Mouse (Mus musculus) right cerebral cortex, adult 2 months (tissue): Measurements from ENCODE around the gene Klhl26.
A peak's percentile ranks its signal among the peaks of the same experiment; 100 is the strongest.

Experiments used
- DNase-seq, 2 experiments: peaks; one replicate each; pipeline ENCODE4 v3.0.0; 2021 to 2022; ENCODE audit warnings: low spot score in 2 of 2

Gene Klhl26

DNA sequence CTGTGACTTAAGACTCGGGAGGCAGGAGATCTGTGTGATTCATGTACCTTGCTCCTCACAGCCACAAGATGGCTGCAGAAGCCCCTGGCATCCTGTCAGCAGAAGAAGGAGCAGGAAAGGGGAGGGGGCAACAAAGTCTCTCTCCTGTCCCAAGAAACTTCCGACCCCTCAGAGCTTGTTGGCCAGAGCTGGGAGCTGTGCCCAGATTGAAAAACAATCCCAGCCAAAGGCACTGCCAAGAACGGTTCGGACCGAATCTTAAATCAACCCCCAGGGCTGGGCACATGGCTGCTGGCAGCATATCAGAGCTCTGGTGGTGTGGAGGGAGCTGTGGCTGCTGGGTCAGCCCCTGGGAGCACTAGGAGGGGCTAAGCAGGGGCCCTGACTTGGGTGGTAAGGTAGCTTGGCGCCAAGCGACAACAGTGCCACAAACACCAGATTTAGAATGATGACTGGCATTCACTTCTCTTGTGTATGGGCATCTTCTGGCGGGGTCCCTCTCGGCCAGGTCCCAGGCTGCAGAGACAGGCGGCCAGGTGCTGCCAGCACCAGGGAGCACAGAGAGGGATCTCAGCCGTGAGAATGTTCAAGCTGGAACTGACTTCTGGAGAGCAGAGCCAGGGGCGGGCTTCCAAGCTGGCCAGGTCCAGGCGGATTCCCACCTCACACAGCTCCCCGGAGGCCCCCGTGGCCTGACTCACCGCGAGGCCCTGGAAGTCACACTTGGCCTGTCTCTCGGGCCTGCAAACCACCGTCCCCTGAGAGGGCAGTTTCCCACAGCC is 28.9 kb downstream of the Klhl26 start:
- peak in 1 of 2 experiments; percentile 40 for DNase-seq

DNA sequence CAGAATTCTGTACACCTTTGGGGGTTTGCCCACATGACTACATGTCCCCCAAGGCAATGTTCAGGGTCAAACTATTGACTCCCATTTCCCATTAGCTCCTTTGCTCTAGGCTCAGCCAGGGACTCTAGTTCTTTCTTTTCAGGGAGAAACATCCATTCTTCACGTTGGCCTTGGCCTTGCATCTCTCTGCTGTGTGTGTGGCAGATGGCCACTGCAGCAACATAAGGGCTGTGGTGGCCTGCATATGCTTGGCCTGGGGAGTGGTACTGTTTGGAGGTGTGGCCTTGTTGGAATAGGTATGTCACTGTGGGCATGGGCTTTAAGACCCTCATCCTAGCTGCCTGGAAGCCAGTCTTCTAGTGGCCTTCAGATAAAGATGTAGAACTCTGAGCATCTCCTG is 30.8 kb downstream of the Klhl26 start:
- no peak for DNase-seq

DNA sequence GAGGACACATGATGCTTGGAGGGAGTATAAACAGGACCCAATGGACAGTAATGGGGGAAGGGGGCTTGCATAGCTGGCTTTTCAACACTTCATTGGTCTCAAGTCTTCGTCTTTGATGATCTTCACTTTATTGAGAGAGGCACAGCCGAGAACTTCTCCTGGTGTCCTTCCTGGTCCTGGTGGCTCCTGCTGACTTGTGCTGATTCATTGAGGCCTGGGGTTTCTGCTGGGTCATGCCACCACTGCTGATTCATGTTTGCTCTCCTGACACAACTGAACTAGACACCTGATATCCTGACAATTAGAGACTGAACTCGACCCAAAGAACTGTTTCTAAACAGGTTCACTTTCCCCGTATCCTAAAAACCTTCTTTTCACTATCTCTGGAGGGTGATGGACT is 33.4 kb downstream of the Klhl26 start:
- no peak for DNase-seq

DNA sequence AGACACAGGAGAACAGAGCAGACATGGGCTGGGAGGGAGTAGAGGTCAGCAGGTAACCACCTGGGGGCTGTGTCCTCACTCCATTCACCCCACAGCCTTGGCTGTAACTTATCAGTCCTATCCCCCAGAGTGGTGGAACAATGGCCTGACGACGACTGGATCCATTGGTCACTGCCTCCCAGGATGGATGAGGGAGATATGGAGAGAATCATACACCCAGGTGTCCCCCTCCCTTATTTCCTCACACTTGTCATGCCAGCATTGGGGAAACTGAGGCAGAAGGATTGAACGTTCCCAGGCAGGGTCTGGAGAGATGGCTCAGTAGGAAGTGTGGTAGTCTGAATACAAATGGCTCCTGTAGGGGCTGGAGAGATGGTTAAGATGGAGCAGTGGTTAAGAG is 35.2 kb downstream of the Klhl26 start:
- DNase-seq: no peak

DNA sequence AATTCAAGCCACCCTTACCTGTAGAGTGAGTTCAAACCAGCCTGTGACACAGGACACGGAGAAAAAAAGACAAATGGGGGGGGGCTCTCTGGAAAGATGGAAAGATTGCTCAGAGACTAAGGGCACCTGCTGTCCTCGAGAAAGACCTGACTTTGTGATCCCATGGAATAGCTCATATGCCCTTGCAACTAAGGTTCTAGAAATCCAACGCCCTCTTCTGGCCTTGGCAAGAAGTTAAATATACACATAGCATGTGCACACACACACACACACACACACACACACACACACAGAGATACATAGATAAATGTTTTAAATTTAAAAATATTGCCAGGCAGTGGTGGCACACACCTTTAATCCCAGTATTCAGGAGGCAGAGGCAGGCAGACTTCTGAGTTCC is 36.5 kb downstream of the Klhl26 start:
- no peak for DNase-seq

DNA sequence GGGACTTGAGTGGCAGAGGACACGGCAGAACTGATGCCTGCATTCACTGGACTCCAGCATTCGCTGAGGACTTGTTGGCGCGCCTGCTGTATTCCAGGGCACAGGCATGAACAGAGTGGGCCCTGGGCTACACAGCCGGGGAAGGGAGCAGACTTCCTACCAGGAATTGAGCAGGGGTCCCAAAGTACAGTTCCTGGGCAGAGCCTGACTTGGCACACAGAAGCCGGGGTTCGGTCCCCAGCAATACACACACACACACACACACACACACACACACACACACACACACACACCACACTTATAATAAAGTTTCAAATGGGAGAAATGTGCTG is 37.0 kb downstream of the Klhl26 start:
- DNase-seq: no peak

DNA sequence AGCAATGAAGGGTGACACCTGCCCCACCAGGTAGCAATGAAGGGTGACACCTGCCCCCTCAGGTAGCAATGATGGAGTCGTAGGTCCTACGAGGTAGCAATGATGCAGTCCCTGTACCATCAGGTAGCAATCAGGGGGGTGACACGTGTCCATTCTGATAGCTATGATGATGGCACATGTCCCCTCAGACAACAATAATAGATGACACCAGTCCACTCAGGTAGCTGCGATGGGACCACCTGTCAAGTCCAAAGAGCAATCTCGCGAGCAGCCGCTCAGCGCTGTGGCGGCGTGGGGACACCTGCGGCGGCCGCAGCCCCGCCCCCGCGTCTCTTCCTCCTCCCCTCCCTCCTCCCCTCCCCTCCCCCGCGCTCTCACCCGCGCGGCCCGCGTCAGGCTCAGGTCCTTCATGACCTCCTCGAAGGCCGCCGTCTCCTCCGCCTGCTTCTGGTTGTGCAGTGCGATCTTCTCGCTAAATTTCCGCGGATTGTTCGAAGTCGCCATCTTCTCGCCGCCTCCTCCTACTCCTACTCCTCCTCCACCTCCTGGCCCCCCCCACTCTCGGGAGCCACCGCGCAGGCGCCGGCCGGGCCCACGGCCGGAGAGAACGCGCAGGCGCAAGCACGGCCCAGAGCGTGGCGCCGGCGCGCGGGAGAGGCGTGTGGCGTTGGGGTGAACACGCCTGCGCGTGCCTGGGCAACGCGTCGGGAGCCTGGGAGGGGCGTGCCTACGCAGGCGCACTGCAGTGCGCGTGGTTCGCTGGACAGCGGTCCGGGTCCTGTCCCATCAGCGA is 37.5 kb downstream of the Klhl26 start, which contains the start of gene Crtc1:
Gene Crtc1, minus strand, starts transcription at position 525 of the 793 bp plus-strand sequence.
- peak; percentile 94 to 95 for DNase-seq

DNA sequence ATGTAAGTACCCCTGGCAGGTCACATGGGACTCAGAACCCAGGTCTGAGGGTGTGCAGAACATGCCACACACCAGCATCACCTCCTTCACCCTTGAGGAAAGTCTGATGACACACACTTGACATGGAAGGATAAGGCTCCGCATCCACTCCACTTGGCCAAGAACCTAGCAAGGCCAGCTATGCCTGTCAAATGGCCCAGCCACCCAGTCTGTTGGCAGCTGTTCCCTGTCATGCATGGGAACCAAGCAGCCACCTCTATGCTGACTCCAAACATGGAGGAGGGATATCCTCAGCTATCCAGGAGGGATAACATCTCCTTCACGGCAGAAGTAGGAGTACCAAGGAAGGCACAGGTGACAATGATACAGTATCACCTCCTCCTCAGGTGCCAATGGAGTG is 38.3 kb downstream of the Klhl26 start:
- no peak for DNase-seq

DNA sequence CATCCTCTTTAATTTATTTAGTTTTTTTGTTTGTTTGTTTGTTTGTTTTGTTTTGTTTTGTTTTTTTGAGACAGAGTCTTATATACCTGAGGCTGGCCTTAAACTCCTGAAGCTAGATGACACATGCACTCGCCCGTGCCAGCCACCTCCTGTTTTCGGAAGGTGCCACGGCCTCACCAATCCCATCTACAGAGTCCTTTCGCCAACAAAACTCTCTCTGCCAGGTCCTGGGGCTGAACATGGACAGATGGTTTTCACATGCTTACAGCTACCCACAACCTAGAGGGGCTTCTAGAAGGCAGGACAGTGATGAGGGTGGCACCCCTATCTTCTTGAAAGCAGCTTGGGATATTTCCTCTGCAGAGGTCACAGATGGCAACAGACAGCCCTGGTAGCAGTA is 41.6 kb downstream of the Klhl26 start:
- DNase-seq: no peak

DNA sequence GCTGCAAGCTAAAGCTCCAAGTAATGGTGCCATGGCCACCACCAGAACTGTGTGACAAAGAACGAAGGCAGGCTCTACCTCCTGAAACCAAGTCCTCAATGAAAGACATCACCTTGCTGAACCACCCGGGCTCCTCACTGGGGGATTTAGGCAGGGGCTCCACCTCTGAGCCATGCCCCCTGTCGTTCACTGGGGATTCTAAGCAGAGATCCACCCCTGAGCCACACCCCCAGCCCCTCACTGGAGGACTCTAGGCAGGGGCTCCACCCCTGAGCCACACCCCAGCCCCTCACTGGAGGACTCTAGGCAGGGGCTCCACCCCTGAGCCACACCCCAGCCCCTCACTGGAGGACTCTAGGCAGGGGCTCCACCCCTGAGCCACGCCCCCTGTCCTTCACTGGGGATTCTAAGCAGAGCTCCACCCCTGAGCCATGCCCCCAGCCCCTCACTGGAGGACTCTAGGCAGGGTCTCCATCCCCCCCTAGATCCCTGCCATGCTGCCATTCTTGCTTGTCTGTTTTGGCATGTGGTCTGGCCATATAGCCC is 43.7 kb downstream of the Klhl26 start:
- no peak for DNase-seq

DNA sequence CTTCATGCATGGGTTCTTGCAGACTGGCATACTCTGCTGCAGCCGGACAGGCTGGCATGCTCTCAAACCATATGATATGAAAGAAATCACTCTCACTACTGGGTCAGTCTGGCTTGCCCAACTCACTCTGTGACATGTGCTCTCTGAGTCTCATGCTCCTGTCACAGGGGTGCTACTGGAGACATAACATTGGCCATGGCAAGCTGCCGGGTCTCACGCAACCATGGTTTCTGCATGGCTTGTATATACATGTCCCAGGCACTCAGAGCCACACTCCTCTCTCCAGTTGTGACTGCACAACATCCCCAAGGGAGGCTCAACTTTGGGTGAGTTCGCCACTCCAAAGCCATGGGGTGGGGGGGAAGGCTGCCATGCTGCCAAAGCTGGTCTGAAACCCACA is 45.6 kb downstream of the Klhl26 start:
- DNase-seq: no peak

DNA sequence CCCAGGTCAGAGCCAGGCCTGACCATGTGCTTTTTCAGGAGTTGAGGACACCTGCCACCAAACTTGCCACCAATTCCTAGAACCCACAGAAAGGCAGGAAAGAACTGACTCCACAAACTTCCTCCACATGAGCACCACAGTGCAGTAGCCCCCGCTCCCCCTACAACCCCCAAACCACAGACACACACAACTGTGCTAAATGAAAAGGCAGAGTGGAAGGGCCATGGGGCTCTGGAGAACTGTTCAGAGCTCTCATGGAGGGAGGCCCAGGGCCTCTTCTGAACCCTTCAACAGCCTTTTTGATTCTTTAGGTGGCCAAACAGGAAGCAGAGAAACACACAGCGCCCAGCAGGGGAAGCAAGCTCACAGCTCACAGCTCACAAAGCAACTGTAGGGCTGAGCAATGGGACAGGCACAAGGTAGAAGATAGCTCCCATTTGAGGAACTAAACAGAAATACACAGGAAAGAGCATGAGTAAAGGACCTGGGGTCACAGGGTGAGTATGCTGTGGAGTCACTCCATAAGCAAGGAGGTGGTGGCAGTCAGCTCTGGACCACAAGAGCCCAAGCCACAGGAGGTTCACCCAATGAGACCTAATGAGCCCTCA is 50.4 kb downstream of the Klhl26 start:
- DNase-seq: no peak

DNA sequence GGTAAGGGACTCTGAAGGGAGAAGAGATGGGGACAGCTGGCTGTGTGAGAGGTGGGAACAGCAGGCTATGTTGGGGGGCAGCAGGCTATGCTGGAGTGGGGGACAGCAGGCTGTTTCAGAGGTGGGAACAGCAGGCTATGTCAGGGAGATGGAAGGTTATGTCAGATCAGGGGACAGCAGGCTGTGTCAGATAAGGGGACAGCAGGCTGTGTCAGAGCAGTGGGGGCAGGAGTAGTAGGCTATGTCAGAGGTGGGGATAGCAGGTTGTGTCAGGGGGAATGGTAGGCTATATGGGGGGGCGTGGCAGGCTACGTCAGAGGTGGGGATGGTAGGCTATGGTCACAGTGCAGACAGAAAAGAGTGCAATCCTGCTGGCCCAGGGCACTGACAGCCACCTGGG is 54.0 kb downstream of the Klhl26 start:
- DNase-seq: no peak

DNA sequence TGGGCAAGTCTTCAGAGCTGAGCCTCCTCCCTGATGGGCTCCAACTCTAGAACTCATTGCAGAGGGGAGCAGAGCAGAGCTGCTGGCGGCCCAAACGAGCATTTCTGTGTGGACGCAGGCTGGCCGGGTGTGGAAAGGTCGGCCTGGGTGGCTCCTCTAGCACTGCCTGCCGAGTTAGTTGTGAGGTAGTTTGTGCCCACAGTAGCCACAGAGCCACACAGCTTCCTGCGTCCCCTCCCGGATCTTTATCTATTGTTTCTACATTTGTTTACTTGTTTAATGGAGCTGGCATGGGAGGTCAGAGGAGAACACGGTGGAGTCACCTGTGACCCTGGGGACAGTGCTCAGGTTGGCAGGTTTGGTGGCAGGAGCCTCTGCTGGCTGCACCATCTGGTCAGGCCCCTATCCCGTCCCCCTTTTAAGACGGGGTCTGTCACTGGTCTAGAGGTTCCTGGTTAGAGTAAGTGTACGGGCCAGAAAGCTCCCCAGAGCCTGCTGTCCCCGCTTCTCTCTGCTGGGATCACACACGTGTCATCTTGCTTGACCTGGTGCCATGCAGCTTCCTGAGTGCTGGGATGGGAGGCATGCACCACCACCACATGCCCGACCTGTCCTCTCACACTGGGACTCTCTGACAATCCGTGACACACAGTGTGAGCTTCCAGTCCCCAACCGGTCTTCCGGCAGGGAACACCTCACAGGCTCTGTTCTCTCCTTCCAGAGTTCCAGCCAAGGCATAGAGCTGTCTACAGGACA is 55.2 kb downstream of the Klhl26 start:
- no peak for DNase-seq

DNA sequence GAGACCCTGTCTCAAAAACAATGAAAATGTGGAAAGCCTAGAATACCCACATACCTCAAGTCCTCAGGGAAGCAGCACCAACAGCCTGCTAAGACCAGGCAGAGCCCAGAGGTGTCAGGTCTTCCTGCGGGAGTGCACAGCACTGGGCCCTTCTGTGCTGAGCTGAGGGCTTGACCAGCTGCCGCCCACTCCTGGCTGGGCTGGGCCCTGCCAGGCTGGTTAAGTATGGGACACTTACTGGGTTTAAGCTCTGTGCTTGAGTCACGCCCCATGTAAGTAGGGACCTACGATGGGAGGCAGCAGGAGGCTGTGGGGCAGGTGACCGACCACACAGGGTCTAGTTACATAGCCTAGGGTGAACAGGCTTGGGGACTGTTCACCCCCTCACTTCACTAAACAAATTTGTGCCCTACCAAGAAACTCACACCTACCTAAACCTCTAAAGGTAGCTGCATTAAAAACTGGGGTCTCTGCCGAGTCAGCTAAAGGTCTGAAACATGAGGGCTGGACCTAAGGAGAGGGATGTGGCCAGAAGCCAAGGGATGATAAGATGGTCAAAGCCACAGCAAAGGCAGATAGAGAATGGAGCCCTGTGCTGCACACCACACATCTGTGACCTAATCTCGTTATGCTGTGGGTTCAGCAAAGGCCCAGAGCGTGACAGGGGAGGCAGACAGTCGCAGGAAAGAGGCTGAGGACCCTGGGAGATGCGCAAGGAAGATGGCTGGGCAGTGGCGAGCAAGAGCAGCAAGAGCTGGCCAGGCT is 56.7 kb downstream of the Klhl26 start:
- no peak for DNase-seq

DNA sequence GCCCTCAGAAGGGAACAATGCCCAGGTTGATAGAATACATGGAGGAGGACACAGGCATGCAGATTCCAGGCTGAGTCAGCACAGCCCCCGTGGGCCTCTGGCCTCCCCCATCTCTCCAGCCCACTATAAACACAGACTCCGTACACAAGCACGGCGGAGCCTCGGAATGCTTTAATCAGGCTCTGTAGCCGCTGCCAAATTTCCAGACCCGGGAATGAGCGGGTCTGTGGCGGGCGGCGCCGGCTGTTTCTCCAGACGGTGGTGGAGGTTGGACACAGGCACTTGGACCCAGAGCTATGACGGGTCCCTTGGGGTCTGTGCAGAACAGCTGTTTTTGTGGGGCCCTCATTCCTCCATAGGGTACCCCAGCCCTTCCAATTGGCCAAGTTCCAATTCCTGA is 57.8 kb downstream of the Klhl26 start:
- peak; percentile 63 to 74 for DNase-seq

DNA sequence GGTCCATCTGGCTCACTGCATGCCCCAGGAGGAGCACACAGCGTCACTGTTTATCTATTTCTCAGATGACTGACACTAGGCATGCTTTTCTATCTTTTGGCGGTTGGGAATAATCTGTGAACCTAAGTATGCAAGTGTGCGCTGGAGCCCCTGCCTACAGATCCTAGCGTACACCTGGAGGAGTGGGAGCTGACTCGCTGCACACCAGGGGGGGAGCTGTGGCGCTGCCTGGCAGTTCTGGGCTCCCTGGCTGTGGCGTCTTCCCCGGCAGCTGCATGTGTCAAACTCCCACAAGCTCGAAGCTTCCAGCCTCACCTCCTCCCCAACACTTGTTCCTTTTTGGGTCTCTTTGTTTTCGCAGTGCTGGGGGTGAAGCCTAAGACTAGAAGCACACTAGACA is 58.9 kb downstream of the Klhl26 start:
- DNase-seq: peak; percentile 85 to 86

DNA sequence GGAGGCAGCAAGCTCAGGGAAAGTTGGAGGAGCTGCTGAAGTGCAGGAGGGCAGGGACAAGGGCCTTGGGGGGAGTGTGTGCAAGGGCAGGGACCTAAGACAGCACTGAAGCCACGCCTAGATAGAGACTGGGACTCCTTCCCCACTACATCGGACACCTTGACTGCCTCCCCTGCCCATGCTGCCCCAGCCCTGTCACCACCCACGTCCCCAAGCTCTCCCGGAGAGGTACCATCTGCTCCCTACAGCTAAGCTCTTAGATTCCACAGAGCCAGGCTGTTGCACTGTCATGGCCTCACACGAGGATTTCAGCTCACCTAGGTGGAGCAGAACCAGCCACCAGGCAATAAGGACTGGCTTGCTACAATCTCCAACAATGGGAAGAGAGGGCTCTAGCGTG is 59.8 kb downstream of the Klhl26 start:
- DNase-seq: peak; percentile 63 to 68

DNA sequence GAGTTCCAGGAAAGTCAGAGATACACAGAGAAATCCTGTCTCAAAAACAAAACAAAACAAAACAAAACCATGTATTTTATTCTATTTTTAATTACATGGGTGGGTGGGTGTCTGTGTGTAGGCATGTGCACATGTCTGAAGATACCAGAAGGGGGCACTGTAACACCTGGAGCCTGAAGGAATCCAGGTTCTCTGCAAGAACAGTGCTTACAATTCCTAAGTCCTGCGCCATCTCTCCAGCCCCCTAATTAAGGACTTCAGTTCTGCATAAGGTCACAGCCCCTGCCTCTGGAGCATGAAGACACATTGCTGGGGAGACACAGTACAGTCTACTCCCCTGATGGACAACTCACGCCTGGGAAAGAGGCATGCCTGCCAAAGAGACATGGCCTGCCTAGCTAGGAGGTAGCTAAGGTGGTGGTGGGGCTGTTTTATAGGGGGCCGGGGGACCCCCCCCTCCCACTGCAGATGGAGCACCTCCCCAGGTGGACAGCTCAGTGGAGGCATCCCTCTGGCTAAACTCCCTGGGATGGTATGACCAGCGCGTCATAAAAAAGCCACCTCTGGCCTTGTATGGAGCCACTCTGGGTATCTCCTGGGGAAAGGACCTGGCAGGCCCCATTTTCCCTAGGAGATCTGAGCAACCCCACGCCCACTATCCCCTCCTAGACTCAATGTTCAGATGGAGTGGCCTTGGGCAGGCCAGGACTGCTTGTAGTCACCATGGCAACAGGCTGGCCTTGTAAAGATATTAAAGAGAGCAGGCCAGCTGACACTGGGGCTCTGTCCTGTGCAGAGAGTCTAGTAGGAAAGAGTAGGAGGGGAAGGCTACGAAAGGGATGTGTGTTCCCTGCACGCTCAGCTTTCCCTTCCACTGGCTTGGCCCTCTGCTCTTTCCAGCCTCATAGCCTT is 61.0 kb downstream of the Klhl26 start:
- peak in 1 of 2 experiments; percentile 67 for DNase-seq
